Mouse (Mus musculus) telencephalon, adult 2 months (tissue): ENCODE results near the gene Gpr146.
"Not testable (repeated sequence)": the region's sequence is repeated elsewhere in the genome, so short reads cannot be mapped to it uniquely, and the experiment has no call there.

ENCODE experiments used
- DNase-seq: peaks from one replicate; pipeline ENCODE4 v3.0.0-alpha.2; 2011; ENCODE audit warnings: low read depth, low spot score

Gpr146 gene

DNA sequence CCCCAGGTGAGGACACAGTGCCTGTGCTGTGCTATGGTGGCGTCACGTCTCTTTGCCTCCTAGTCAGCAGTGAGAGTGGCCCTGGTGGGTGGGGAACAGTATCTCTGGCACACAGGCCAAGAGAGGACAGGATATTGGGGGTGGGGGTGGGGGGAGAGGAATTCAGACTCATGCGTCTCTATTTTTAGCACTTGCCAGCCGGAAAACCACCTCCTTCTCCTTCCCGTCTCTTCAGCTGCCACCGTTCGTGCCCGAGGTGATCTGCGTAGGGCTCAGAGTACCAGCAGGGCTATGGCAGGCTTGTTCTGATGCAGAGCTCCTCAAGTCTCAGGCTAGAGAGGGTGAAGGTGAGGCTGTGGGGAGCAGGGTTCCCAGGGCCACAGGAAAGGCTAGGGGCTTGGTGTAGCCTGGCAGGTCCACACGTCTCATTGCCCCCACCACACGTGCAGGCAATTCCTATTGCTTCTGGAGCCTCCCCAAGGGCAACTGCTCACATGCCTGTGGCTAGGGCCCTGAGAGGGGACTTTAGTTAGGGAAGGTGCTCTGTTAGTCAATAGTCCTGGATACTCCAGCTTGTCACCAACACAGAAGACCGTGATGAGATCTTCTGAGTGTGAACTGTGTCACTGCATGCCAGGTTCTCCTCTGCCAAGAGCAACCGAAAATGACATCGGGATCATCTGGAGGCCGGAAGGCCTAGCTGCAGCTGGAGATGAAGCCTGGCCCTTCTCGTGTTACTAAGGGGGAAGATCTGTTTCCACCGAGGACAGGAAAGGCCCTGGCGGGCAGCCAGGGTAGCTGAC lies at the start of gene Gpr146:
Gpr146 (plus strand) TSS at position 230 of the 803 bp plus-strand sequence.
- DNase-seq: no peak

DNA sequence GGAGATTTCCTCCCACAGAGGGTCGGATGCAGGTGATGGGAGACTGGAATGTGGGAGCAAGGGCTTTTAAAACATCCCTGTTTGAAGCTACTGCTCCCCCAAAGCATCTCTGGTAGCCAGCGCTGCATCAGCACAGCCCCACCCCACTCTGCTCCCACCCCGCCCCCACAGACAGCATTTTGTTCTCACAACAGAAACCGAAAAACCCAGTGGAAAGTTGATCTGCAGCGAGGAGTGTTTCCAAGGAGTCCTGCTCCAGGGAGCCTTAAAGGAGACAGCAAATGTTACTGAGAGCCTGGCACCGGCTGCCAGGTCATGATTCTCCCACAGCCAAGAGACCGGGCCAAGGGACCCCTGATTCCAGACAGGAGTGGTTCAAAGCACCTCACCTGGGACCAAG lies 46.7 kb upstream of the Gpr146 start:
- no peak for DNase-seq

DNA sequence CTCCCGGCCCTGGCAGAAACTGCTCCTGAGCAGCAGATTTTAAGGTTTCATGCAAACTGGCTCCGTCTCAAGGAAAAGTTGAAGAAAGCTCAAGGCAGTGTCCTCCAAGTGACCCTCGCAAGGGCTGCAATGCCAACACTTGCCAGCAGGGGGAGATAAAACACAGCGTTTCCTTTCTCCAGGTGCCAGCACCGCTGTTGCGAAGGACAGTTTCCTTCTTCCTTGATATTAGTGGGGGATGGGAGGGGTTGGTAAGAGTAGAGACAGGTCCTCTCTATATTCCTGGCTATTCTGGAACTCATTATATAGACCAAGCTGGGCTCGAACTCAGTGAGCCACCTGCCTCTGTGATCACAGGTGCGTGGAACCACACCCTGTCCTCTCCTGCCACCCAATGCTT lies 45.8 kb upstream of the Gpr146 start:
- no peak for DNase-seq

DNA sequence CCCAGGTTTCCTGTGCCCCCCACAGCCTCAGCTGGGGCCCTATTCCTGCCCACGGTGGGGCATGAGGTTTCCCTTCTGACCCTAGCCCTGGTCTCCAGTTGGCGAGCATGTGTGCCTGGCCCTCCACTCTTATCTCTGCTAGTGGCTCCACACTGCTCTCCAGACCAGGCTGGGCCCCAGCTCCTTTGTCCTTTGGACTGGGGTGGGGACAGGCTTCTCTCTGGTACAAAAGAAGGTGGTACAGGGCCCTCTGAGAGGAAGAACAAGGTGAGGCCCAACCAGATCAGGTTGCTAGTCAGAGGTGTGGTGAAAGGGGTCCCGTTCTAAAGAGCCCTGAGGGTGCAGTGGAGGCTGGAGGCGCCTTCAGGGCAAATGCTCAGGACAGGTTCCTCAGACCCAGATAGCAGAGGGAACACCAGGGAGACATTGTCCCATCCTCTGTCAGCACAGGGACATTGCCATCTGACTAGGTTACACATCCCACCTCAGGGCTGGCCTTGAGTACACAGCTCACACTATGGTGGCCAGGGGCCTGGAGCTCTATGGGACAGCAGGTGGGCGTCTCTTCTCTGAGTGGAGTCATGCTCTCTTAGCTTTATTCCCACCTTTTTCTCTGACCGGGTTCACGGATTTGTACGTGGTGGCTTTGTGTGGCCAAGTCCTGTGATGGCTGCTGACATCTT lies 44.8 kb upstream of the Gpr146 start:
- DNase-seq: no peak

DNA sequence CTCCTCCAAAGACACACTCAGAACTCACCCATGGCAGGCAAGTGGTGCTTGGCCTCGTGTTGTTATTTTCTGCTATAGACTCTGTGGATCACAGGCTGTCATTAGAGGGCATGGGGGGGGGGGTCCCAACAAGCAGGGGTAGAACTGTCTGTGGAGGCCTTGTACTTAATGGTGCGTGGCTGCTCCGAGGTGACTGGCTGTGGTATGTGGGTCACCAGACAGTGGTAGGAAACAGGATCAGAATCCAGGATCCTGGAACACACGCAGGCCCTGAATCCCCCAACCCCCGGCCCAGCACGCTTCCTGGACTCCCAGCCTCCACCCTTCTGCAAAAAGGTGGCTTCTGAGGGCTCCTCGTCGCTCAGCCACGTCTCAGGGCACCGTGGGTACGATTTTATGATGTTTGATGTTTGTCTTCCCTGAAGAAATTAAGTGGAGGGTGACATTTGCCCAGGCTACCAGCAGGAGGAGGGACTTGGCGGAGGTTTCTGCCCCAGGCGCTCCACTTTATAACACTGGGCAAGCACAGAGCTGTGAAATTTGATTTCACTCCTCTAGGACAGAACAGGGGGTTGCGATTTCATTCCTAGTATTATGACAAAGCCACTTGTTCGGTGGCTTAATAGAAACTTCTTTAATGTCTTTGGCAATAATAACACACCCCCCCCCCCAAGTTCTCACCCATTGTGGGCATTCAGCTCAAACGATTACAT lies 44.0 kb upstream of the Gpr146 start:
- DNase-seq: no peak

DNA sequence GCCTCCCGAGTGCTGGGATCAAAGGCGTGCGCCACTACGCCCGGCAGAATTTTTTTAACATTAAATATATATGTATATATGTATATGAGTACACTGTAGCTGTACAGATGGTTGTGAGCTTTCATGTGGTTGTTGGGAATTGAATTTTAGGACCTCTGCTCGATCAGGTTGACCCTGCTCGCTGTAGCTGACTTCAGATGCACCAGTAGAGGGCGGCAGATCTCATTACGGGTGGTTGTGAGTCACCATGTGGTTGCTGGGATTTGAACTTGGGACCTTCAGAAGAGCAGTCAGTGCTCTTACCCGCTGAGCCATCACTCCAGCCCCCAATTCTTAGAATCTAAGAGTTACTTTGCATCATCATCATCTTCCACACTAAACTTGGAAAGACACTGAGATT lies 43.1 kb upstream of the Gpr146 start:
- not testable (repeated sequence) for DNase-seq

DNA sequence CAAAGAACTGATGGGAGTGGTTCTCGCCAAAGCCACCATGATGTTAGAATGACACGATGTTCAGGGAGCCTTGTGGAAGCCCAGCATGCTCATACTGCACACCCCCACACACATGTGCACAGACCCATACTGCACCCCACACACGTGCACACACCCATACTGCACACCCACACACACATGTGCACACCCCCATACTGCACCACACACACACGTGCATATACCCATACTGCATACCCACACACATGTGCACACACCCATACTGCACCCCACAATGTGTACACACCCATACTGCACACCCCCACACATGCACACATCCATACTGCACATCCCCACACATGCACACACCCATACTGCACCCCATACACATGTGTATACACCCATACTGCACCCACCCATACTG lies 41.9 kb upstream of the Gpr146 start:
- DNase-seq: no peak

DNA sequence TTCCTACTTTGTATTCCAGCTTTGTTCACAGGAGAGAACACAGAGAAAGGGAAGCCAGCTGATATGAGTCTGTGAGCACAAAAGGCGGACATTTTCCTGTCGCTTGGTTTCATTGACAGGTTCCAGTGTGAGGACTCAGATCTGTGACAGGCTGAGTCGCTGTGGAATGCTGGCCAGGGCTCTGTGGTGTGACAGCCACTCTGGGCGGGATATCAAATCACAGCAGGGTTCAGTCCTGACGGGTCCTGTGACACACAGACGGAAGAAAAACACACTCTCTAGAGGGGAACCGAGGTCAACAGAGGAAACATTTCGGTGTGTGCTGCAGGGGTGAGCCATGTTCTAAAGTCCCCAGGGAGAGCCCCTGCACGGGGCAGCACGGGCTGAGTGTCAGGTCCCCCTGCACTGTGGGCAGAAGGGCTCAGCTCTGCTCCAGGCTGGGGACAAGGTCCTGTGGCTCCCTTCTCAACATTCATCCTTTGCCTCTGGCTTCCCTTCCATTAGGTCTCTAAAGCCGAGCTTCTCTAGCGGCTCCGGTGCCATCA lies 39.6 kb upstream of the Gpr146 start:
- DNase-seq: no peak

DNA sequence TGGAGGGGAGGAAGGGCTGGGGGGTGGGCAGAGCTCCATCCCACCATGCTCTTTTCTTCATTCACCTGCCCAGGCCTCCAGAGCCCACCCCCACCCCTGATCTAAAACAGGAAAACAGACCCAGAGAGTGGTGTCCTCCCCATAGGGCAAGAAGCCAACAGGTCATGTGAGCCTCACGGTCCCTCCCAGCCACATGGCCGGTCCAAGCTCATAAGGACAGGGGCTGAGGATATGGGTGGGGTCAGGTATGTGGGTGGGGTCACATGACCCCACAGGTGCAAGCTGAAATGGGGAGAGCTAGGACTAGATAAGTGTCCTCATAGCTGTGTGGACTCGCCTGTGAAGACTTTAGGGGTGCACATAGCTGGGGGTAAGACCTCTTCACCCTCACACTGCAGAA lies 39.1 kb upstream of the Gpr146 start:
- DNase-seq: no peak

DNA sequence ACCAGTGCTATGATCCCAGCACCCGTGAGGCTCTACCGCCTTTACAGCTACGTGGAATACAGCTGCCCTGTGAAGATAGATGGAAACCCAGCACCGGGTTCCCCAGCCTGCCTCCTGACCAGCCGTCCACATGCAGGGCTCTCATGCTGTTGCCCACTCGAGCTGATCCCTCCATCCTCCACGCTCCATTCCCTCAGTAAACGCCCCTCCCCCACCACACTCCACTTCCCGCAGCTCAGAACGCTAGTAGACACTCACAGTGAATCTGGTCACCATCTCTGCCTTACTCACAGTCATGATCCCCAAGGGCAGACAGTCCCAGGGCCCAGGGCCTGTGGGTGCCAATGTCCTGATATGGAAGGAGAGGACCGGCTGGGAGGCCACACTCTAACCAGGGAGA lies 38.6 kb upstream of the Gpr146 start:
- no peak for DNase-seq

DNA sequence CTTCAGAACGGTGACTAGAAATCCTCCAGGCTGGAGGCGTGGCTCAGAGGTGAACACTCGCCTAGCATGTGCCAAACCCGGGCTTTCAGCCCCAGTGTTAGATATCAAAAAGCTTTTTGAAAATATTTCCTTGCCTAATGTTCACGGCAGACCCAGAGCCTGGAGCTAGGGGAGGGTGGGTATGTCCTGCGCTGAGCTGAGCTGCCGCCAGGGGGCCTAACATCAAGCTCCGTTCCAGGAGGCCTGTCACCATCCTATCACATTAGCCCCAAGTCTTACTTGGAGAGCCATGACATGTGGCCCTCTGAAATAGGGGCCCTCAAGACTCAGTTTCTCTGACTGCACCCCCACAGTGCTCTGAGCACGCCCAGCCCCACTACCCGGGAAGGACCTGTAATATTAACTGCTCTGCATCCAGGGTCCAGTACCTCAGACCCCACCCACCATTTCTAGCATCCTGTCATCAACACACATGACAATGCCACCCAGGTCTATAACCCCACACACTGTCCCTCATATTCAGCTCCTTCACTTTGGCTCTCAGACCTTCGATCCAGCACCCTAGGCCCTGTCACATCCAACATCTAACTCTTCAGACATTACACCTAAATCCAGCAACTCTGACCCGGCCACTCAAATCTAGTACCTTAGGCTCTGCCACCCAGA lies 33.3 kb upstream of the Gpr146 start:
- no peak for DNase-seq

DNA sequence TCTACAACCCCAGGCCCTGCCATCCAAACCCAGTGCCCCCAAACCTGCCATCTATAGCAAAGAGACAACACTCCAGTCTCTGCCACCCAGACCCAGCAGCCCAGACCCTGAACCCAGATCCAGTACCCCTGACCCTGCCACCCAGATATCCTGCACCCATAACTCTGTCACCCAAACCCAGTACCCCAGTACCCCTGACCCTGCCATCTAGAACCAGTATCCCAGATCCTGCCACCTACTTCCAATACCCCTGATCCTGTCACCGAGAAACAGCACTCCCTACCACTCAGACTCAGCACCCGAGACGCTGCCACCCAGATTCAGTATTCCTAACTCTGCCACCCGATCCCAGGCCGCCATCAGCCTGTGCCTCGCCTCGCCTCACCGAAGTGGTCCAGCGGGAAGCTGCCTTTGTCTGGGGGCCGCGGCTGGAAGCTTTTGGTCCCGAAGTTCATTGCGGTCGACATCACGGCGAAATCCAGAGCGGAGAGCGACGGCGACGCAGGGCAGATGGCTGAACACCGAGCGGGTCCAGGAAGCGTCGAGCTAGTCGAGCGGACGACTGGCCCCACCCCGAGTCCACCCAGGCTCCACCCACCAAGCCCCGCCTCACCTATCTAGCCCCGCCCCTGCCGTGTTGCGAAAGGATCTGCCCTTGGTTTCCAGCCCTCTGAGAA lies 32.7 kb upstream of the Gpr146 start:
- peak; percentile 88 for DNase-seq

DNA sequence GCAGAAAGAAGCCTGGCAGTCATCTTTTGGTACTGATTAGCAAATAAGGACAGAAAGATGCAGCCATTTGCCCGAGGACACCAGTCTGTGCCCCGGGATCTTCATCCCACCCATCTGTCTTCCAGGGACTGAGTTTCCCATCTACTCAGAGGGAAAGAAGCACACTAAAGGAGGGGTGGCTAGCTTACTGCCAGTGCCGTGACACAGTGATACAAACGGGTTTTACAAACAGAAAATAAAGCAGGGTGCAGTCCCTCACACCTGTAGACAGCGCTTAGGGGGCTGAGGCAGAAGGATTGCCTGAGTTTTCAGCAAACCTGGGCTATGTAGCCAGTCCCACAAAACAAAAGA lies 32.2 kb upstream of the Gpr146 start:
- no peak for DNase-seq

DNA sequence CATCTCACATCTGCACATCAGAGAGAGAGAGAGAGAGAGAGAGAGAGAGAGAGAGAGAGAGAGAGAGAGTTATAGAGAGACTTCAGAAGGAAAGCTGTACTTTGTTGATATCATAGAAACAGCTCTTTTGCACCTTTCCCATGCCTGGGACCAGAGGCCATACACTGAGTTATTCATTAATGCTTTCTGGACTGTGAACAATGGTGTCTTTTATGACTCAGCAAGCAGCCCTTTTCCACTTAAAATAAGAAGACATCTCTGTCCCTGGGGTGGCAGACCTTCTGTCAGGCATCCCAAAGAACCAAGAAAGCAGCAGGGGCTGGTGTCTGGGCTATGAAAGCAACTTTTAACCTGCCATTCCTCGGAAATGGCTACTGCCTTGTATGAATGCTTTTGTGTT lies 30.3 kb upstream of the Gpr146 start:
- no peak for DNase-seq

DNA sequence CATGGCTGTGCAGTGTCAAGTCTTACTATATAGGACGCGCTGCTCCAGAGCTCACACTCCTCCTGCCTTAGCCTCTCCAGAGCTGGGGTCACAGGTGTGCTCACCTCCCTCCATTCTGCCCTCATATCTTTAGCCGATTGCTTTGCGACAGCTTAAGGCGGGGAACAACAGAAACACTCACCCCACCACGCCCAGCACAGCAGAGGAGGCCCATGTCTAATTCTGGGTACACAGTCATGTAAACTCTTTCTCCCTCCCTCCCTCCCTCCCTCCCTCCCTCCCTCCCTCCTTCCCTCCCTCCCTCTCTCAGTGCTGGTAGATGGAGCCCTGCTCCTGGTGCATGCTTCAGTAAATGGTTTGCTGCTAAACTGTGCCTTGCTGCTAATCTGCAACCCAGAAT lies 27.8 kb upstream of the Gpr146 start:
- DNase-seq: no peak

DNA sequence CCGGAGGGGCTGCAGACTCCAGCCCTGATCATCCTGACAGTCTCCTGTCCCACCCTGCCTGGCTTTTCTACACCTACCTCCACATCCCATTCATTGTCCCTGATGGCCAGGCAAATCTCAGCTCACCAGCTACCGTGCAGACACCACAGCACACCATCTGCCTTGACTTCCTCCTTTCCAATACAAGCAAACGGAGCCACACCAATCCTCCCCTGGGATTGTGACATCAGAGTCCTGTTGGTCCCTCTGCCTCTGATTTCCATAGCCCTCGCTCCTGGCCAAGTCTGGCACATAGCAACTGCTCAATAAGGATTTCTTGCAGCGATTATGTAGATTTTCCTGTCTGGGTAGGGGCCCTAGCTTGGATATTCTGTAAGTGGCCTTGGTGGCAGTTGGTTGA lies 26.4 kb upstream of the Gpr146 start, which contains the start of gene Cox19:
Cox19 (minus strand) TSS at position 285 of the 400 bp plus-strand sequence.
- no peak for DNase-seq

DNA sequence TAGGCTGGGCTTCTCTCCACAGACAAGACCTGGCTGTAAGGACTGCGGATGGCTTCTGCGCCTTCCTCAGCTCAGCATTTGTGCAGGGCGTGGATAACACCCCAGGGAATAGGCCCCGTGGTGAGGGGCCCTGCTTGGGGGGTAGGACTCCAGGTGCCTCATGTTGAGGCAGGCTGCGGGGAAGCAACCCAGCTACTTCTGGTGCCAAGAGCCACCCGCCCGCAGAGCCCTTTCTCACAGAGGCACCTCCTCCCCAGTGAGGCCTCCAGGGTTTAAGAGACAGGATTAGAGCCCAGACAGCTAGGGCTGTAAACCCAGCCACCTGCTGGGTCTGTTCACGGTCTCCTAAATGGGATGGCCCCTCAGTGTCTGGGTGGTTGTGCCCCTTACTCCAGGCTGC lies 25.9 kb upstream of the Gpr146 start:
- no peak for DNase-seq

DNA sequence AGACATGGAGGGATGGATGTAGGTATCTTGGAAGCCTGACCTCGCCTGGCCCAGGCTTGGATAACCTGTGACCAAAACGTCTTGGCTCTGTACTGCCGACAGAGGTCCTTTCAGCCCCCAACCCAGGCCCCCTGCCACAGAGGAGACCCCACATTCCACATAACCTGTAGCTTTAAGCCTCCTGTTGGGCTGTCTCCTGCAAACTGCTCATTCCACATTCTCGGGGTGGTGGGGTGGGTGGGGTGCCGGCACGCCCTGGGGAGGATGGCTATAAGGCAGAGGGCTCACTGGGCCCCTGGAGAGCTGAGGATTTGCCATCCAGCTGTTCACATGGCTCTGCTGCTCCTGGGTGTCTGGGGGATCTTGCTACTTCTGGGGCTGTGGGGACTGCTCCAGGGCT lies 25.2 kb upstream of the Gpr146 start, which contains the start of gene Cyp2w1:
Cyp2w1 (plus strand) TSS at position 301 of the 400 bp plus-strand sequence.
- no peak for DNase-seq

DNA sequence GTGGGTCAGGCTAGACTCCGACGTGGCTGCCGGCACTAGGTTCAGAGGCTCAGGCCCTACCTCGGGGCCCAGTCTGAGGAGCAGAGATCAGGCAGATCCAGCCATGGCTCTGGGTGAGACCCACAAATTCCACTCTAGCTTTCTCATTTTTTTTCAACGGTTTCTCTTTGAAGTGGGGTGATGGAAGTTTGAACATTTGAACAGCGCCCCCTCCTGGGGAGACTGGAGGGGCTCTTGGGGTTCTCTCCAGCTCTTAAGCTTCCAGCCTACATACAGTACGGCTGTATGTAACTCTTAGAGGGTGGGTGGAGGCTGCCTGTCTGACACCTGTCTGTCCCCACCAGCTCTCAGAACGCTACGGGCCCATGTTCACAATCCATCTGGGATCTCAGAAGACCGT lies 24.0 kb upstream of the Gpr146 start:
- DNase-seq: no peak

DNA sequence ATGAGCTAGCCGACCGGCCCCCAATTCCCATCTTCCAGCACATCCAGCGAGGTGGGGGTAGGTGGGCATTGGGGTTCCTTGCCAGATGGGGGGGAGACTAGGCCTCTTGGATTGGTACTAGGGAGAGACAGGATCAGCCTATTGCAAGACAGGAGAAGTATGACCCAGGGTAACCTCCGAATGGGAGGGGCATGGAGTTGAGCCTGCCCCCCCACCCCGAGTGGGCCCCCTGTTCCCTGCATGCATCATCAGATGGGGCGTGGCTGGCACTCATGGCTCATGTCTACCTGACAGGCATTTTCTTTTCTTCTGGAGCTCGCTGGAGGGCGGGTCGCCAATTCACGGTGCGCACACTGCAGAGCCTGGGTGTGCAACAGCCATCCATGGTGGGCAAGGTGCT lies 23.6 kb upstream of the Gpr146 start:
- no peak for DNase-seq

DNA sequence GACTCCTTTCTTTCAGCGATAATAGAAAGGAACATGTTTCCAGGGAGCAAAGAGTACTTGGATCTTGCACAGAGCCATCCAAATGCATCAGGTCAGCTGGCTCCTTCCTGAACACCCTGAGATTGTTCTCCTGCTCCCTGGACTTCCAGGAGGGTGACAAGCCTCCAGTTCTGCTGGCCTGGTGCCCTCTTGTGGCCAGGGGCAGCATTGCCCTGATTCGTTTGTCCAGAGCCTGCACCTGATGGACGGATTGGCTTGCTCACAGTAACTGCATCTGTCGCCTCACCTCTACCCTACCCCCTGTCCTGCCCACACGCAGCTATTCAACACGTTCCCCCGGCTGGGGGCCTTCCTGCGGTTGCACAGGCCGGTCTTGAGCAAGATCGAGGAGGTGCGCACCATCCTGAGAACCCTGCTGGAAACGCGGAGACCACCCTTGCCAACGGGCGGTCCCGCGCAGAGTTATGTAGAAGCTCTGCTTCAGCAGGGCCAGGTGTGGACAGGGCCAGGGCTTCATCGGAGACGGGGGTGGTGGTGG lies 22.2 kb upstream of the Gpr146 start:
- no peak for DNase-seq
